Mouse (Mus musculus): ENCODE data around the gene Dock9. TPM values are rescaled to one million over a fixed set of nuclear protein-coding genes. Genes with fewer than 3 reads are reported as not detected.

Dock9 gene
- polyA plus RNA-seq, 1 experiment: 2.7 TPM

- Histone ChIP-seq H3ac (ENCODE audit: control insufficient read depth, insufficient read length, low read depth) (no peak overlapping the region), H3K36me3 (ENCODE audit: control insufficient read depth, insufficient read depth) (no peaks in the 10 kb centered on the region), H3K27me3 (ENCODE audit: control insufficient read depth, insufficient read depth, insufficient read length) (no peaks in the 10 kb centered on the region), H3K4me3 (ENCODE audit: insufficient read depth, poor library complexity, severe bottlenecking) (no peak overlapping the region), H3K79me3 (ENCODE audit: low read depth) (no peaks in the 10 kb centered on the region), H3K79me2 (ENCODE audit: control insufficient read depth, insufficient read depth) (no peaks in the 10 kb centered on the region)
- TF ChIP-seq USF1 (IDR thresholded peaks at IDR 0.05; ENCODE audit: low read depth) (no peak), MYOD1 (IDR thresholded peaks at IDR 0.05; ENCODE audit: control insufficient read depth, insufficient read length, low read depth) (no peak), MYOG (IDR thresholded peaks at IDR 0.05; ENCODE audit: control insufficient read depth, extremely low read depth, insufficient read length) (no peak), MAX (IDR thresholded peaks at IDR 0.05) (no peak), FOSL1 (IDR thresholded peaks at IDR 0.05; ENCODE audit: insufficient read depth, low read length, poor library complexity, severe bottlenecking) (no peak), CEBPB (IDR thresholded peaks at IDR 0.05; ENCODE audit: low read depth) (no peak)
Observed at GRCm38 (mm10) chr14:121822506-121822905, 24.9 kb upstream of the Dock9 start.

GRCm38 (mm10) chr14:121806791-121807190 is 9.2 kb upstream of the Dock9 start:
- Histone ChIP-seq H3K79me3 (ENCODE audit: low read depth) (no peaks in the 10 kb centered on the region), H3ac (ENCODE audit: control insufficient read depth, insufficient read length, low read depth) (no peak overlapping the region), H3K27me3 (ENCODE audit: control insufficient read depth, insufficient read depth, insufficient read length) (no peaks in the 10 kb centered on the region), H3K4me3 (ENCODE audit: insufficient read depth, poor library complexity, severe bottlenecking) (no peak overlapping the region), H3K36me3 (ENCODE audit: control insufficient read depth, insufficient read depth) (no peaks in the 10 kb centered on the region), H3K79me2 (ENCODE audit: control insufficient read depth, insufficient read depth) (no peaks in the 10 kb centered on the region)
- no peak for TF ChIP-seq CEBPB (IDR thresholded peaks at IDR 0.05; ENCODE audit: low read depth)
- no peak for TF ChIP-seq MAX (IDR thresholded peaks at IDR 0.05)
- TF ChIP-seq MYOD1 (IDR thresholded peaks at IDR 0.05; ENCODE audit: control insufficient read depth, insufficient read length, low read depth): no peak

GRCm38 (mm10) chr14:121806316-121806715 is 8.7 kb upstream of the Dock9 start:
- H3K36me3 ChIP-seq (ENCODE audit: control insufficient read depth, insufficient read depth): no peaks in the 10 kb centered on the region
- no peak overlapping the region for H3ac ChIP-seq (ENCODE audit: control insufficient read depth, insufficient read length, low read depth)
- H3K79me2 ChIP-seq (ENCODE audit: control insufficient read depth, insufficient read depth): no peaks in the 10 kb centered on the region
- H3K4me3 ChIP-seq (ENCODE audit: insufficient read depth, poor library complexity, severe bottlenecking): no peak overlapping the region
- H3K27me3 ChIP-seq (ENCODE audit: control insufficient read depth, insufficient read depth, insufficient read length): no peaks in the 10 kb centered on the region
- TF ChIP-seq USF1 (IDR thresholded peaks at IDR 0.05; ENCODE audit: low read depth): no peak
- no peak for TF ChIP-seq MAX (IDR thresholded peaks at IDR 0.05)
- no peak for TF ChIP-seq CTCF (IDR thresholded peaks at IDR 0.05; ENCODE audit: control insufficient read depth, insufficient read depth, insufficient read length)
- no peak for TF ChIP-seq FOSL1 (IDR thresholded peaks at IDR 0.05; ENCODE audit: insufficient read depth, low read length, poor library complexity, severe bottlenecking)
- no peak for TF ChIP-seq MYOD1 (IDR thresholded peaks at IDR 0.05; ENCODE audit: control insufficient read depth, insufficient read length, low read depth)
- no peak for TF ChIP-seq CEBPB (IDR thresholded peaks at IDR 0.05; ENCODE audit: low read depth)
- no peak for TF ChIP-seq MYOG (IDR thresholded peaks at IDR 0.05; ENCODE audit: control insufficient read depth, extremely low read depth, insufficient read length)
- H3K79me3 ChIP-seq (ENCODE audit: low read depth): no peaks in the 10 kb centered on the region

GRCm38 (mm10) chr14:121804461-121804860 is 6.8 kb upstream of the Dock9 start:
- no peaks in the 10 kb centered on the region for H3K27me3 ChIP-seq (ENCODE audit: control insufficient read depth, insufficient read depth, insufficient read length)
- TF ChIP-seq FOSL1 (IDR thresholded peaks at IDR 0.05; ENCODE audit: insufficient read depth, low read length, poor library complexity, severe bottlenecking) (no peak), USF1 (IDR thresholded peaks at IDR 0.05; ENCODE audit: low read depth) (no peak)
- no peaks in the 10 kb centered on the region for H3K79me3 ChIP-seq (ENCODE audit: low read depth)
- H3ac ChIP-seq (ENCODE audit: control insufficient read depth, insufficient read length, low read depth): no peak overlapping the region
- H3K36me3 ChIP-seq (ENCODE audit: control insufficient read depth, insufficient read depth): no peaks in the 10 kb centered on the region
- no peak overlapping the region for H3K4me3 ChIP-seq (ENCODE audit: insufficient read depth, poor library complexity, severe bottlenecking)
- H3K79me2 ChIP-seq (ENCODE audit: control insufficient read depth, insufficient read depth): no peaks in the 10 kb centered on the region

- Histone ChIP-seq H3K79me3 (ENCODE audit: low read depth) (no peaks in the 10 kb centered on the region), H3K4me3 (ENCODE audit: insufficient read depth, poor library complexity, severe bottlenecking) (no peak overlapping the region), H3K27me3 (ENCODE audit: control insufficient read depth, insufficient read depth, insufficient read length) (no peaks in the 10 kb centered on the region), H3K79me2 (ENCODE audit: control insufficient read depth, insufficient read depth) (peaks cover 9% of the 10 kb centered on the region), H3ac (ENCODE audit: control insufficient read depth, insufficient read length, low read depth) (no peak overlapping the region), H3K36me3 (ENCODE audit: control insufficient read depth, insufficient read depth) (no peaks in the 10 kb centered on the region)
- TF ChIP-seq MYOD1 (IDR thresholded peaks at IDR 0.05; ENCODE audit: control insufficient read depth, insufficient read length, low read depth) (no peak), CEBPB (IDR thresholded peaks at IDR 0.05; ENCODE audit: low read depth) (no peak), MYOG (IDR thresholded peaks at IDR 0.05; ENCODE audit: control insufficient read depth, extremely low read depth, insufficient read length) (no peak), FOSL1 (IDR thresholded peaks at IDR 0.05; ENCODE audit: insufficient read depth, low read length, poor library complexity, severe bottlenecking) (no peak), MAX (IDR thresholded peaks at IDR 0.05) (no peak), USF1 (IDR thresholded peaks at IDR 0.05; ENCODE audit: low read depth) (no peak), CTCF (IDR thresholded peaks at IDR 0.05; ENCODE audit: control insufficient read depth, insufficient read depth, insufficient read length) (no peak)
Observed at GRCm38 (mm10) chr14:121800962-121801361, 3.3 kb upstream of the Dock9 start.

- no peaks in the 10 kb centered on the region for H3K36me3 ChIP-seq (ENCODE audit: control insufficient read depth, insufficient read depth)
- no peak overlapping the region for H3K4me3 ChIP-seq (ENCODE audit: insufficient read depth, poor library complexity, severe bottlenecking)
- H3K27me3 ChIP-seq (ENCODE audit: control insufficient read depth, insufficient read depth, insufficient read length): no peaks in the 10 kb centered on the region
- TF ChIP-seq CTCF (IDR thresholded peaks at IDR 0.05; ENCODE audit: control insufficient read depth, insufficient read depth, insufficient read length) (no peak), MYOD1 (IDR thresholded peaks at IDR 0.05; ENCODE audit: control insufficient read depth, insufficient read length, low read depth) (no peak), MYOG (IDR thresholded peaks at IDR 0.05; ENCODE audit: control insufficient read depth, extremely low read depth, insufficient read length) (no peak), CEBPB (IDR thresholded peaks at IDR 0.05; ENCODE audit: low read depth) (no peak), USF1 (IDR thresholded peaks at IDR 0.05; ENCODE audit: low read depth) (no peak), FOSL1 (IDR thresholded peaks at IDR 0.05; ENCODE audit: insufficient read depth, low read length, poor library complexity, severe bottlenecking) (no peak), MAX (IDR thresholded peaks at IDR 0.05) (no peak)
- H3K79me2 ChIP-seq (ENCODE audit: control insufficient read depth, insufficient read depth): peaks cover 9% of the 10 kb centered on the region
- H3ac ChIP-seq (ENCODE audit: control insufficient read depth, insufficient read length, low read depth): no peak overlapping the region
- H3K79me3 ChIP-seq (ENCODE audit: low read depth): no peaks in the 10 kb centered on the region
Observed at GRCm38 (mm10) chr14:121799112-121799511, 1.5 kb upstream of the Dock9 start.

All from C2C12 (cell line).